Mouse (Mus musculus) stomach, postnatal 0 days (tissue): ENCODE measurements around the gene Ptpn6. TPM values are rescaled to one million over a fixed set of nuclear protein-coding genes. Genes with fewer than 3 reads are reported as not detected.

Source experiments
- ATAC-seq: fragments of 200-750 bp; cut with Nextera tagmentation; 2 replicates; pipeline ENCODE4 v1.8.0; 2017; ENCODE audit not compliant: low FRiP score, low TSS enrichment
- DNase-seq: peaks from one replicate; pipeline ENCODE4 v3.0.0-alpha.2; 2016; ENCODE audit warnings: low spot score
- H3K27ac ChIP-seq: fragments of 300-500 bp; sonication (generic); replicated peaks from 2 replicates; pipeline ENCODE4 v1.5.1; 2014; ENCODE audit warnings: mild to moderate bottlenecking, control low read depth
- H3K27me3 ChIP-seq: fragments of 300-500 bp; sonication (generic); 2 replicates; pipeline ENCODE4 v1.6.1; 2014; ENCODE audit warnings: low read length; ENCODE audit not compliant: control insufficient read depth, insufficient read depth
- H3K36me3 ChIP-seq: fragments of 300-500 bp; sonication (generic); 2 replicates; pipeline ENCODE4 v1.6.1; 2014; ENCODE audit warnings: low read length, mixed read lengths; ENCODE audit not compliant: control insufficient read depth, insufficient read depth
- H3K4me1 ChIP-seq: fragments of 300-500 bp; sonication (generic); replicated peaks from 2 replicates; pipeline ENCODE4 v1.6.1; 2014; ENCODE audit warnings: antibody characterized with exemption; ENCODE audit not compliant: control insufficient read depth, insufficient read depth
- H3K4me2 ChIP-seq: fragments of 300-500 bp; sonication (generic); replicated peaks from 2 replicates; pipeline ENCODE4 v1.6.1; 2014; ENCODE audit warnings: low read depth, mild to moderate bottlenecking, control low read depth, moderate library complexity
- H3K4me3 ChIP-seq: fragments of 300-500 bp; sonication (generic); 2 replicates; pipeline ENCODE4 v1.5.1; 2014; ENCODE audit warnings: low read depth, low read length, control low read depth
- H3K9ac ChIP-seq: fragments of 300-500 bp; sonication (generic); 2 replicates; pipeline ENCODE4 v1.6.1; 2014; ENCODE audit warnings: mild to moderate bottlenecking, low read length, control low read depth, mixed read lengths
- H3K9me3 ChIP-seq: fragments of 300-500 bp; sonication (generic); 2 replicates; pipeline ENCODE4 v1.6.1; 2016; ENCODE audit warnings: low read length; ENCODE audit not compliant: control insufficient read depth
- CTCF ChIP-seq: IDR thresholded peaks from 2 replicates; pipeline ENCODE4 v1.5.1; 2016; ENCODE audit warnings: antibody characterized with exemption, low read depth, mild to moderate bottlenecking, moderate library complexity
- EP300 ChIP-seq: optimal IDR thresholded peaks from 2 replicates; pipeline ENCODE3; 2016; ENCODE audit warnings: antibody characterized with exemption
- WGBS: fragments of 180-500 bp; shearing (Covaris S2); extraction: QIAGEN DNeasy Blood & Tissue Kit; methylation state at CpG from one replicate; pipeline ENCODE4 v1.1.7; 2014; 5-methylcytosine and 5-hydroxymethylcytosine counted together
- polyA plus RNA-seq: library from polyadenylated mRNA; unstranded; fragments of >200 nt; fragmentation: Nextera tagmentation; extraction: Ambion mirVana; gene quantifications from 2 replicates; pipeline ENCODE4 v1.2.1, GENCODE M21; 2015

Gene Ptpn6
- polyA plus RNA-seq, 1 experiment from 2014 or later = 15.8 TPM

GRCm38 (mm10) chr6:124744755-124745321, 6.3 kb upstream of the Ptpn6 start:
- WGBS = 70% methylated on average over 26 of the region's 26 CpGs
- DNase-seq (no peak), ATAC-seq (peak; percentile 0; the same call in 1 of the 2 replicates)
- Histone ChIP-seq H3K4me3 (peak overlapping the region; percentile 59; the same call in 1 of the 2 replicates), H3K9ac (peak overlapping the region; percentile 48), H3K9me3 (no peaks in the 10 kb centered on the region), H3K4me2 (peak overlapping the region; percentile 100), H3K36me3 (peaks cover 22% of the 10 kb centered on the region), H3K27ac (peak overlapping the region; percentile 49), H3K27me3 (no peaks in the 10 kb centered on the region), H3K4me1 (peaks cover 2% of the 10 kb centered on the region; the same call in 1 of the 2 replicates)
- no peak for TF ChIP-seq CTCF
- no peak for TF ChIP-seq EP300

- Histone ChIP-seq H3K36me3 (peaks cover 15% of the 10 kb centered on the region), H3K4me1 (peaks cover 3% of the 10 kb centered on the region; the same call in 1 of the 2 replicates), H3K27me3 (no peaks in the 10 kb centered on the region), H3K9ac (0 out of 2 replicates have a peak overlapping the region, but pooled peaks have one; percentile 23), H3K4me2 (no peak overlapping the region), H3K4me3 (no peak overlapping the region), H3K27ac (no peak overlapping the region), H3K9me3 (no peaks in the 10 kb centered on the region)
- DNase-seq (no peak), ATAC-seq (no peak)
- WGBS = 91% methylated on average over 8 of the region's 8 CpGs
- TF ChIP-seq EP300 (no peak), CTCF (no peak)
These were observed 5.1 kb upstream of the Ptpn6 start for GRCm38 (mm10) chr6:124743647-124744046.

GRCm38 (mm10) chr6:124742839-124743514, 4.5 kb upstream of the Ptpn6 start:
- Histone ChIP-seq H3K4me2 (no peak overlapping the region), H3K9me3 (no peaks in the 10 kb centered on the region), H3K36me3 (peaks cover 15% of the 10 kb centered on the region), H3K9ac (no peak overlapping the region), H3K27ac (no peak overlapping the region), H3K4me3 (no peak overlapping the region), H3K4me1 (peaks cover 3% of the 10 kb centered on the region; the same call in 1 of the 2 replicates), H3K27me3 (no peaks in the 10 kb centered on the region)
- WGBS = 91% methylated on average over 15 of the region's 15 CpGs
- TF ChIP-seq EP300 (no peak), CTCF (no peak)
- DNase-seq = no peak
- no peak for ATAC-seq

GRCm38 (mm10) chr6:124741842-124742241, 3.3 kb upstream of the Ptpn6 start:
- H3K36me3 ChIP-seq = peaks cover 11% of the 10 kb centered on the region
- WGBS = 68% methylated on average over 3 of the region's 3 CpGs
- ATAC-seq (no peak), DNase-seq (no peak)
- peak overlapping the region; percentile 54; the same call in 1 of the 2 replicates for H3K4me3 ChIP-seq
- H3K27ac ChIP-seq = peak overlapping the region; percentile 98
- no peaks in the 10 kb centered on the region for H3K9me3 ChIP-seq
- H3K4me2 ChIP-seq = peak overlapping the region; percentile 92
- TF ChIP-seq CTCF (no peak), EP300 (no peak)
- peak overlapping the region; percentile 78 for H3K9ac ChIP-seq
- H3K4me1 ChIP-seq = peaks cover 3% of the 10 kb centered on the region; the same call in 1 of the 2 replicates
- no peaks in the 10 kb centered on the region for H3K27me3 ChIP-seq

- Histone ChIP-seq H3K4me3 (peak within 1 kb of the TSS; percentile 54), H3K27ac (peak within 1 kb of the TSS; percentile 98), H3K36me3 (peaks cover 11% of the 10 kb centered on the region), H3K9ac (peak within 1 kb of the TSS; percentile 78), H3K9me3 (no peaks in the 10 kb centered on the region), H3K4me2 (peak within 1 kb of the TSS; percentile 92), H3K27me3 (no peaks in the 10 kb centered on the region), H3K4me1 (peaks cover 3% of the 10 kb centered on the region; the same call in 1 of the 2 replicates)
- WGBS = under 1% methylated on average over 41 of the region's 41 CpGs
- peak; percentile 71 for ATAC-seq
- TF ChIP-seq EP300 (peak; percentile 68), CTCF (no peak)
- DNase-seq = peak; percentile 88
These were observed 2.6 kb upstream of the Ptpn6 start, which contains the start of gene Grcc10 for GRCm38 (mm10) chr6:124740888-124741761. Grcc10 (minus strand) TSS chr6:124741374.
